Mouse (Mus musculus): Measurements from ENCODE around the gene Tmx4. TPM values are rescaled to one million over a fixed set of nuclear protein-coding genes. Genes with fewer than 3 reads are reported as not detected.

Gene Tmx4
- polyA plus RNA-seq (2017; shearing (Covaris generic)), result 19.5 TPM

GRCm38 (mm10) chr2:134643514-134644300 lies at the start of gene Tmx4:
Gene Tmx4, minus strand, starts transcription at chr2:134644145.

DNA sequence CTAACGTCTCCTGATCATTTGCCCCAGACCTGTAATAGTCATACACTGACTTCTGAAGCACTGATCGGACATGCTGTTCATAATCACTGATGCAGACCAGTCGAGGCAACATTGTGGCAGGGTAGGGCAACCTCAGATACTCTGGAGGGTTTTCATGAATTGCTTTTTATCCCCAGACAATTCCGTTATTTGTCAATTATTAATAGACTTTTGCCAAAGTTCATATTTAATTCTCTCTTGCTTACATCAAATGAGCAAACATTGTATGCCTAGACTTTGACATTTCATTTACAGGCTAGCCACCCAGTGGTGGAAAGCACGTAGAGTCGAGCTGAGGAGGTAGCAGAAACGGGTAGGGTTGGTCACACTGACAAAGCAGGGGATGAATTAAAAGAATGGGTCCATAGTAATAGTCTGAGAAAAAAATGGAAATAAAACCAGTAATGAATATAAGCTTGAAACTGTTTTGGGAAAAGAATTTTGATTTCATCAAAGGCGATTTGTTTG lies 89.7 kb downstream of the Tmx4 start, which contains the start of gene Hao1:
Hao1 (minus strand) TSS at position 148 of the 507 bp plus-strand sequence.

Other genes with a start within 250 kb of the Tmx4 start
- not detected for gene Hao1, start 89.8 kb downstream of the Tmx4 start, polyA plus RNA-seq (2017; shearing (Covaris generic))
- gene Plcb1, start 141.9 kb upstream of the Tmx4 start, polyA plus RNA-seq (2017; shearing (Covaris generic)), result not detected

All from CD4-positive, CD25-positive, alpha-beta regulatory T cell, adult 9 weeks (primary cell).